Comparison of ENCODE assay signal across 9 mouse cellular contexts in the genomic region with DNA sequence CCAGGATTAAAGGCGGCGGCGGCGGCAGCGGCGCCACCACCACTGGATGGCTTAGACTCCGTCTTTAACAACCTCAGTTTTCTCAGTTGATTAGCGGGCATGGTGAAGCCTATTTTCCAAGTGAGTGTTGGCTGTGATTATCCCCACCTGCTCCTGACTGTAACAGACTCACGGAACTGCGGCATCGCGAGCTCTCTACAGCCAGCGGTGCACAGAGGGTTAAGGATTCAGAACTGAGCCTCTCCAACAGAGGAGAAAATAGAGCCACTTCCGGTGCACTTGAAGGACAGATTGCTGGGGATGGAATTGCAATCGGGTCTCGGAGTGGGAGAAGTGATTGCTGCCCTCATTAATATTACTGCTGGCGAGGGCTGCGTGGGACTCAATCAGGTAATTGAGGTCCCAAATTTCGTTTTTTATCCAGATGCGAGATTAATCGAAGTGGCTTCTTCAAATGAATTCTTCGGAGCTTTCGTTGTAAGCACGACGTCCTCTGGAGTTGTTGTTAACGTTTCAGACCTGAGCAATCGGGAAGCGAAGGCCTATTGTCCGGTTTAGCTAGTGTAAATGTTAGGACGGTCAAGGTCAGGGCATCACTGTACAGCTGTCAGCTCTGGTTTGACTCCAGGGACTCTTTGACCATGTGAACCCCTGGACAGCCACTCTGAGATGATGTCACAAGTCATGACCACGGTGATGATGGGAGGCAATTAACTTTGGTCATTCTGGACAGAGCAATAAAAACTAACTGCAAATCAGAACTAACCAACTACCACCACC.
DNase-seq lines count a peak whose midpoint lies in the region; ATAC-seq and TF ChIP-seq lines count a peak whose summit lies in the region.
"Had no signal": no experiment of that assay in that cellular context is flagged by ENCODE, and none has a peak within 500 bp of the region (broad histone marks: within the 10 kb centered on the region; RNA-seq: fewer than 3 reads in every experiment).

No protein-coding gene starts in this region.

- H3K27me3 ChIP-seq in liver, embryonic 11.5 days (replicated peaks; ENCODE audit: control insufficient read depth, insufficient read depth, low read length) = no peaks in the 10 kb centered on the region
- H3K27me3 ChIP-seq in forebrain, embryonic 12.5 days = no peaks in the 10 kb centered on the region
- no peaks in the 10 kb centered on the region for H3K27me3 ChIP-seq in intestine, postnatal 0 days (replicated peaks; ENCODE audit: control insufficient read depth, insufficient read depth, low read length)

- H3K27ac ChIP-seq in liver, embryonic 11.5 days (ENCODE audit: low read depth, low read length) = no peak overlapping the region
- H3K27ac ChIP-seq in forebrain, embryonic 12.5 days = 0 out of 2 replicates have a peak overlapping the region, but pooled peaks have one; percentile 59
- H3K27ac ChIP-seq in intestine, postnatal 0 days (ENCODE audit: low read depth, low read length) = no peak overlapping the region

- no peak overlapping the region for H3K4me3 ChIP-seq in liver, embryonic 11.5 days (ENCODE audit: low read depth, low read length)
- 0 out of 2 replicates have a peak overlapping the region, but pooled peaks have one; percentile 7 for H3K4me3 ChIP-seq in forebrain, embryonic 12.5 days (replicated peaks)
- H3K4me3 ChIP-seq in intestine, postnatal 0 days (ENCODE audit: low read depth, low read length) = peak overlapping the region; percentile 17
- H3K4me3 ChIP-seq: myocyte had no signal

- H3K4me2 ChIP-seq in liver, embryonic 11.5 days = peak overlapping the region; percentile 36
- peak overlapping the region; percentile 32 for H3K4me2 ChIP-seq in forebrain, embryonic 12.5 days
- peak overlapping the region; percentile 46 for H3K4me2 ChIP-seq in intestine, postnatal 0 days (replicated peaks; ENCODE audit: low read depth)

- H3K9me3 ChIP-seq in liver, embryonic 11.5 days (ENCODE audit: control insufficient read depth, low read length) = no peaks in the 10 kb centered on the region
- H3K9me3 ChIP-seq in forebrain, embryonic 12.5 days = no peaks in the 10 kb centered on the region
- no peaks in the 10 kb centered on the region for H3K9me3 ChIP-seq in intestine, postnatal 0 days (ENCODE audit: control insufficient read depth)

- ATAC-seq in liver, embryonic 11.5 days (replicated peaks; ENCODE audit: low FRiP score) = no peak
- ATAC-seq in forebrain, embryonic 12.5 days (ENCODE audit: low FRiP score) = no peak
- ATAC-seq in intestine, postnatal 0 days = no peak

- 46% methylated on average over 31 of the region's 31 CpGs for WGBS in liver, embryonic 11.5 days
- WGBS in forebrain, embryonic 12.5 days = 64% methylated on average over 31 of the region's 31 CpGs
- WGBS in intestine, postnatal 0 days = 50% methylated on average over 31 of the region's 31 CpGs

- DNase-seq in liver, embryonic 11.5 days (ENCODE audit: low spot score) = no peak
- DNase-seq in liver = no peak
- DNase-seq in retina, embryonic 14.5 days (ENCODE audit: low spot score) = peak; percentile 40
- DNase-seq in ovary, adult 18-20 months (ENCODE audit: low spot score) = no peak
- no peak for DNase-seq in right cerebral cortex, adult 18-20 months
- DNase-seq in thymus, postnatal 0 days (ENCODE audit: low spot score) = no peak

- H3K9ac ChIP-seq in liver, embryonic 11.5 days (ENCODE audit: low read depth, low read length) = no peak overlapping the region
- H3K9ac ChIP-seq in forebrain, embryonic 12.5 days = no peak overlapping the region
- H3K9ac ChIP-seq in intestine, postnatal 0 days (ENCODE audit: low read depth, low read length) = no peak overlapping the region

- H3K36me3 ChIP-seq in liver, embryonic 11.5 days (ENCODE audit: control insufficient read depth, insufficient read depth, low read length) = no peaks in the 10 kb centered on the region
- H3K36me3 ChIP-seq in forebrain, embryonic 12.5 days (replicated peaks) = no peaks in the 10 kb centered on the region
- no peaks in the 10 kb centered on the region for H3K36me3 ChIP-seq in intestine, postnatal 0 days (ENCODE audit: control insufficient read depth, insufficient read depth)

- no peak for TF ChIP-seq CTCF in intestine, postnatal 0 days (IDR thresholded peaks at IDR 0.05; ENCODE audit: low read depth)

- no peaks in the 10 kb centered on the region for H3K4me1 ChIP-seq in liver, embryonic 11.5 days (replicated peaks; ENCODE audit: control insufficient read depth, insufficient read depth, low read length)
- H3K4me1 ChIP-seq in forebrain, embryonic 12.5 days = peaks cover 8% of the 10 kb centered on the region; the same call in 1 of the 2 replicates
- H3K4me1 ChIP-seq in intestine, postnatal 0 days (replicated peaks; ENCODE audit: control insufficient read depth, insufficient read depth, low read length) = no peaks in the 10 kb centered on the region
